Mouse (Mus musculus) MEL (cell line): ENCODE results near the gene Man1c1. TPM values are rescaled to one million over a fixed set of nuclear protein-coding genes. Genes with fewer than 3 reads are reported as not detected.
A peak's percentile ranks its signal among the peaks of the same experiment; 100 is the strongest.

Experiments used
- DNase-seq: peaks from one replicate; pipeline ENCODE4 v3.0.0; 2011; ENCODE audit warnings: low read depth, low spot score
- H3K27ac ChIP-seq: 2 replicates; pipeline ENCODE4 v1.5.1; 2012; ENCODE audit warnings: low read depth, mild to moderate bottlenecking, control low read depth, low read length, moderate library complexity; ENCODE audit not compliant: control insufficient read depth
- H3K27me3 ChIP-seq, 2 experiments: fragments of 150-350 bp in 1 of 2; sonication (generic) in 1 of 2; 2 replicates each; pipeline ENCODE4 v1.6.1; 2012; ENCODE audit warnings: low read length in 2 of 2, mild to moderate bottlenecking in 2 of 2, improper control_type of control experiment in 1 of 2, moderate library complexity in 1 of 2; ENCODE audit not compliant: insufficient read depth in 2 of 2, control insufficient read depth in 1 of 2
- H3K36me3 ChIP-seq, 2 experiments: 2 replicates each; pipeline ENCODE4 v1.6.1; 2012 to 2014; ENCODE audit warnings: low read length in 2 of 2, improper control_type of control experiment in 1 of 2, inconsistent platforms in 1 of 2, mild to moderate bottlenecking in 1 of 2; ENCODE audit not compliant: insufficient read depth in 2 of 2, control insufficient read depth in 1 of 2
- H3K4me1 ChIP-seq, 2 experiments: fragments of 150-350 bp in 1 of 2; sonication (generic) in 1 of 2; 2 replicates each; pipeline ENCODE4 v1.6.1; 2012; ENCODE audit warnings: low read length in 2 of 2, improper control_type of control experiment in 1 of 2, mild to moderate bottlenecking in 1 of 2; ENCODE audit not compliant: insufficient read depth in 2 of 2, control insufficient read depth in 1 of 2
- H3K4me3 ChIP-seq, 2 experiments: fragments of 150-350 bp in 1 of 2; sonication (generic) in 1 of 2; 2 replicates each; pipeline ENCODE4 v1.5.1; 2012; ENCODE audit warnings: low read depth in 2 of 2, low read length in 2 of 2, mild to moderate bottlenecking in 2 of 2, moderate library complexity in 2 of 2, control low read depth in 1 of 2, improper control_type of control experiment in 1 of 2; ENCODE audit not compliant: control insufficient read depth in 1 of 2, insufficient read depth in 1 of 2
- H3K79me2 ChIP-seq: 2 replicates; pipeline ENCODE4 v1.6.1; 2012; ENCODE audit warnings: mild to moderate bottlenecking, low read length, moderate library complexity; ENCODE audit not compliant: control insufficient read depth, poor library complexity, insufficient read depth
- H3K9ac ChIP-seq: 2 replicates; pipeline ENCODE4 v1.6.1; 2012; ENCODE audit warnings: low read depth, mild to moderate bottlenecking, control low read depth, low read length, moderate library complexity; ENCODE audit not compliant: control insufficient read depth, poor library complexity, severe bottlenecking
- H3K9me3 ChIP-seq: fragments of 150-350 bp; sonication (generic); replicated peaks from 2 replicates; pipeline ENCODE4 v1.6.1; 2012; ENCODE audit warnings: mild to moderate bottlenecking, low read length, improper control_type of control experiment, moderate library complexity; ENCODE audit not compliant: insufficient read depth
- CHD1 ChIP-seq: IDR thresholded peaks from 2 replicates; pipeline ENCODE4 v1.6.1; 2012; ENCODE audit warnings: low read depth, mild to moderate bottlenecking, inconsistent platforms, low read length, improper control_type of control experiment
- CHD2 ChIP-seq: IDR thresholded peaks from 2 replicates; pipeline ENCODE4 v1.6.1; 2011; ENCODE audit warnings: low read length, improper control_type of control experiment
- CTCF ChIP-seq, 3 experiments: IDR thresholded peaks in 2 of 3; conservative IDR thresholded peaks in 1 of 3; 2 replicates each; pipeline ENCODE4 v1.5.1; 2011 to 2012; ENCODE audit warnings: low read length in 3 of 3, low read depth in 2 of 3, mild to moderate bottlenecking in 2 of 3, improper control_type of control experiment in 1 of 3, inconsistent platforms in 1 of 3, mixed read lengths in 1 of 3, moderate library complexity in 1 of 3; ENCODE audit not compliant: control insufficient read depth in 1 of 3, insufficient read depth in 1 of 3, poor library complexity in 1 of 3, severe bottlenecking in 1 of 3
- ELF1 ChIP-seq: IDR thresholded peaks from 2 replicates; pipeline ENCODE4 v1.6.1; 2014; ENCODE audit warnings: low read depth, mild to moderate bottlenecking, inconsistent platforms, low read length, improper control_type of control experiment, moderate library complexity
- ETS1 ChIP-seq: IDR thresholded peaks from 2 replicates; pipeline ENCODE4 v1.6.1; 2012; ENCODE audit warnings: low read depth, mild to moderate bottlenecking, inconsistent platforms, low read length, improper control_type of control experiment, moderate library complexity
- GABPA ChIP-seq: IDR thresholded peaks from 2 replicates; pipeline ENCODE4 v1.6.1; 2012; ENCODE audit warnings: low read depth, mild to moderate bottlenecking, inconsistent platforms, low read length, improper control_type of control experiment, moderate library complexity
- KAT2A ChIP-seq: conservative IDR thresholded peaks from 2 replicates; pipeline ENCODE4 v1.6.1; 2012; ENCODE audit warnings: low read depth, low read length, improper control_type of control experiment, inconsistent platforms
- MAFK ChIP-seq: IDR thresholded peaks from 2 replicates; pipeline ENCODE4 v1.6.1; 2011; ENCODE audit warnings: low read depth, mild to moderate bottlenecking, low read length, improper control_type of control experiment, borderline replicate concordance
- MAX ChIP-seq: IDR thresholded peaks from 2 replicates; pipeline ENCODE4 v1.6.1; 2011; ENCODE audit warnings: low read length, improper control_type of control experiment
- MEF2A ChIP-seq: IDR thresholded peaks from 2 replicates; pipeline ENCODE4 v1.6.1; 2014; ENCODE audit warnings: low read depth, mild to moderate bottlenecking, inconsistent platforms, low read length, improper control_type of control experiment; ENCODE audit not compliant: poor library complexity, insufficient replicate concordance, severe bottlenecking; ENCODE audit errors: extremely low read depth
- MYB ChIP-seq: IDR thresholded peaks from 2 replicates; pipeline ENCODE4 v1.6.1; 2011; ENCODE audit warnings: mild to moderate bottlenecking, low read depth, low read length, improper control_type of control experiment
- MYC ChIP-seq: IDR thresholded peaks from 2 replicates; pipeline ENCODE4 v1.6.1; 2011; ENCODE audit warnings: low read depth, mild to moderate bottlenecking, low read length, improper control_type of control experiment, moderate library complexity
- NELFE ChIP-seq: IDR thresholded peaks from 2 replicates; pipeline ENCODE4 v1.6.1; 2011; ENCODE audit warnings: low read depth, low read length, improper control_type of control experiment
- NRF1 ChIP-seq: IDR thresholded peaks from 2 replicates; pipeline ENCODE4 v1.6.1; 2014; ENCODE audit warnings: low read depth, mild to moderate bottlenecking, inconsistent platforms, low read length, improper control_type of control experiment, moderate library complexity; ENCODE audit not compliant: poor library complexity, insufficient read depth, severe bottlenecking
- POLR2A ChIP-seq, 2 experiments: IDR thresholded peaks; 2 replicates each; pipeline ENCODE4 v1.6.1; 2011 to 2012; ENCODE audit warnings: low read length in 2 of 2, mild to moderate bottlenecking in 2 of 2, control low read depth in 1 of 2, improper control_type of control experiment in 1 of 2, low read depth in 1 of 2, moderate library complexity in 1 of 2; ENCODE audit not compliant: control insufficient read depth in 1 of 2, insufficient read depth in 1 of 2, poor library complexity in 1 of 2
- POLR2AphosphoS2 ChIP-seq: IDR thresholded peaks from 2 replicates; pipeline ENCODE4 v1.6.1; 2011; ENCODE audit warnings: low read length, improper control_type of control experiment
- POLR2AphosphoS5 ChIP-seq: IDR thresholded peaks from 2 replicates; pipeline ENCODE4 v1.6.1; 2012; ENCODE audit warnings: low read depth, borderline replicate concordance, mild to moderate bottlenecking, inconsistent platforms, low read length, moderate library complexity, mixed read lengths
- RAD21 ChIP-seq: IDR thresholded peaks from 2 replicates; pipeline ENCODE4 v1.6.1; 2011; ENCODE audit warnings: mild to moderate bottlenecking, low read depth, low read length, improper control_type of control experiment
- SIN3A ChIP-seq: IDR thresholded peaks from 2 replicates; pipeline ENCODE4 v1.6.1; 2012; ENCODE audit warnings: low read length, improper control_type of control experiment, inconsistent platforms
- SMC3 ChIP-seq: IDR thresholded peaks from 2 replicates; pipeline ENCODE4 v1.6.1; 2011; ENCODE audit warnings: low read depth, low read length, improper control_type of control experiment
- USF1 ChIP-seq: IDR thresholded peaks from 2 replicates; pipeline ENCODE4 v1.6.1; 2014; ENCODE audit warnings: low read depth, mild to moderate bottlenecking, inconsistent platforms, low read length, improper control_type of control experiment, moderate library complexity
- USF2 ChIP-seq, 2 experiments: IDR thresholded peaks; 2 replicates each; pipeline ENCODE4 v1.6.1; 2011 to 2012; ENCODE audit warnings: improper control_type of control experiment in 2 of 2, low read length in 2 of 2, borderline replicate concordance in 1 of 2, inconsistent platforms in 1 of 2, low read depth in 1 of 2, mild to moderate bottlenecking in 1 of 2; ENCODE audit not compliant: insufficient read depth in 1 of 2
- ZC3H11A ChIP-seq: IDR thresholded peaks from 2 replicates; pipeline ENCODE4 v1.6.1; 2012; ENCODE audit warnings: low read depth, mild to moderate bottlenecking, inconsistent platforms, low read length, improper control_type of control experiment
- ZKSCAN1 ChIP-seq: IDR thresholded peaks from 2 replicates; pipeline ENCODE4 v1.6.1; 2012; ENCODE audit warnings: low read depth, mild to moderate bottlenecking, inconsistent platforms, low read length, improper control_type of control experiment, moderate library complexity
- polyA plus RNA-seq, 2 experiments: library from polyadenylated mRNA; stranded (reverse) in 1 of 2; unstranded in 1 of 2; fragments of >175 nt in 1 of 2; fragments of >200 nt in 1 of 2; gene quantifications; 2 replicates each; pipeline versions ENCODE4 v1.2.1 to v1.2.4; 2012; ENCODE audit warnings: low replicate concordance in 2 of 2, low read depth in 1 of 2; ENCODE audit not compliant: insufficient read length in 2 of 2, insufficient read depth in 1 of 2, missing spikeins in 1 of 2
- total RNA-seq: library from RNA; depleted of rRNA; stranded (reverse); fragments of 300-350 nt; gene quantifications from 2 replicates; pipeline ENCODE4 v1.2.3, GENCODE M21; 2012

The Man1c1 gene
- total and polyA plus RNA-seq, 3 experiments, result 1.9 to 5.2 TPM; not detected in 1

DNA sequence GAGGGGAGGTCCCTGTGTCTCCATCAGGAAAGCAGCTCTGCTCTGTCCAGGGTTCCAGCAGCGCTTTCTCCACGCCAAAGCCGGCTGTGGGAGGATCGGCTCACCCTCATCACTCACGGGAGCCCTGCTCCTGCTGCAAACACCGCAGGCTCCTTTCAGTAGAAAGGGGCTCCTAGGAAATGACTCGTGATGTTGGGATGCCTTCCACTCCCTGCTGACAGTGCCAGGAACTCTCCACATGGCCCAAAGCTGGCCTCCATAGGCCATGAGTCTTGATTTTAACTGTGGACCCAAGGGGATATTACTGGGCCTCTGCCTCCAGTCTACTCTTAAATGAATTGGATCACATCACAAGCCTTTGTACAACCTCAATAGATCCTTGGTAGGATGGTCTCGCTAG is 134.3 kb downstream of the Man1c1 start:
- H3K9me3 ChIP-seq, result no peaks in the 10 kb centered on the region
- no peak overlapping the region for H3K9ac ChIP-seq
- H3K79me2 ChIP-seq, result no peaks in the 10 kb centered on the region
- DNase-seq, result no peak
- TF ChIP-seq GABPA (no peak), MEF2A (no peak), ELF1 (no peak), POLR2A (IDR thresholded peaks at IDR 0.05; ENCODE audit: control insufficient read depth in 1 of 2, insufficient read depth in 1 of 2, low read depth in 1 of 2, low read length in 2 of 2, poor library complexity in 1 of 2) (no peak), NELFE (no peak), USF2 (IDR thresholded peaks at IDR 0.05; ENCODE audit: borderline replicate concordance in 1 of 2, insufficient read depth in 1 of 2, low read depth in 1 of 2, low read length in 2 of 2) (no peak), MAFK (no peak), CHD1 (no peak), NRF1 (no peak), KAT2A (no peak), USF1 (no peak), SIN3A (no peak), ETS1 (no peak), MAX (no peak), CHD2 (no peak), MYC (no peak), ZC3H11A (no peak), MYB (no peak), POLR2AphosphoS2 (no peak), POLR2AphosphoS5 (no peak)
- H3K4me3 ChIP-seq, result no peak overlapping the region
- no peaks in the 10 kb centered on the region for H3K36me3 ChIP-seq
- no peaks in the 10 kb centered on the region for H3K27me3 ChIP-seq
- no peaks in the 10 kb centered on the region for H3K4me1 ChIP-seq
- no peak overlapping the region for H3K27ac ChIP-seq

- peak; percentile 43 for DNase-seq
- Histone ChIP-seq H3K36me3 (no peaks in the 10 kb centered on the region), H3K9me3 (no peaks in the 10 kb centered on the region)
Measured at GRCm38 (mm10) chr4:134569205-134569604, 134.9 kb downstream of the Man1c1 start.

More at GRCm38 (mm10) chr4:134569205-134569604, 134.9 kb downstream of the Man1c1 start:
- Histone ChIP-seq H3K79me2 (no peaks in the 10 kb centered on the region), H3K4me3 (no peak overlapping the region), H3K9ac (no peak overlapping the region), H3K27ac (no peak overlapping the region), H3K4me1 (no peaks in the 10 kb centered on the region), H3K27me3 (no peaks in the 10 kb centered on the region)
- TF ChIP-seq SMC3 (peak; percentile 63), CTCF (IDR thresholded peaks at IDR 0.05 in 2 of 3, conservative IDR thresholded peaks at IDR 0.05 in 1 of 3; ENCODE audit: control insufficient read depth in 1 of 3, insufficient read depth in 1 of 3, low read depth in 2 of 3, low read length in 3 of 3, poor library complexity in 1 of 3, severe bottlenecking in 1 of 3) (peak; percentile 65 to 77 (median 69)), ZC3H11A (peak; percentile 42; the same call in 1 of the 2 replicates), SIN3A (no peak), ZKSCAN1 (no peak), RAD21 (peak; percentile 47)
